Mouse (Mus musculus) spleen, postnatal 14 days (tissue): ENCODE data around the gene Prkca.

Experiments
- DNase-seq, 2 experiments: peaks; one replicate each; pipeline ENCODE4 v3.0.0; 2021 to 2022; ENCODE audit warnings: low spot score in 2 of 2

Gene Prkca

GRCm38 (mm10) chr11:108340293-108340692, 3.4 kb downstream of the Prkca start:
- DNase-seq, result no peak

DNA sequence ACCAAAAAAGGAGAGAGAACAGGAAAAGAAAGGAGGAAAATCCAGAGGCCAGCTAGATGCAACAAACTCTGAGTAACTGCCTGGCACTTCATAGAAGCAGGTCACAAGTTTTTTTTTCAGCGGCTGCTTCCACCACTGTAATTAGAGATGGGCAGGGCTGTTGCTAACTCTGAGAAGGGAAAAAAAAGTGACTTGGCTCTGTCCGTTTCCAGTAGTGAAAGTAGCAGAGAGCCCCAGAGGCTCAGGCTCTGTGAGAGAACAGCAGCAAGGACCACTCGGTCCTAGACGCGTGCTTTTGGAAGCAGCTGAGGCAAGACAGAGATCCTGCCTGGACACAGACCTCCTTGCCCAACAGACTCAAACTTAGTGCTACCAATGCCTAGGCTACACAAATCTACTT, 7.3 kb downstream of the Prkca start:
- no peak for DNase-seq

- no peak for DNase-seq
These were observed 8.2 kb downstream of the Prkca start for GRCm38 (mm10) chr11:108335536-108335935.

DNA sequence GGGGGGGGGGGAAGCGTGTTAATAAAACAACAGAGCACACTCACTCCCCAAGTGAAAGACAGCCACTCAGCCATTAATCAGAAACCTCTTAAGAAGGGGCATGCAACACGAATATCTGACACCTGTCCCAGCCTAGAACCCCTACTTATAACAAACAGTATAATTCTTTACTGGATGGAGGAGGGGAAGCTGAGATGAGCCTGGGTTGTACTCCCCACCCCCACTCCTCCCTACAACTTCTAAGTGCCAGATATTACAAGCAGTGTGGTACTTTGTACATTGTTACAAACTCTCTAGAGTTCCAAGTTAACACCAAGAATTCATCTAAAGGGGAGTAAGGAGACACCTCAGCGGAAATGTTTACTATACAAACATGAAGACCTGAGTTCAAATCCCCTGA, 9.1 kb downstream of the Prkca start:
- no peak for DNase-seq

DNA sequence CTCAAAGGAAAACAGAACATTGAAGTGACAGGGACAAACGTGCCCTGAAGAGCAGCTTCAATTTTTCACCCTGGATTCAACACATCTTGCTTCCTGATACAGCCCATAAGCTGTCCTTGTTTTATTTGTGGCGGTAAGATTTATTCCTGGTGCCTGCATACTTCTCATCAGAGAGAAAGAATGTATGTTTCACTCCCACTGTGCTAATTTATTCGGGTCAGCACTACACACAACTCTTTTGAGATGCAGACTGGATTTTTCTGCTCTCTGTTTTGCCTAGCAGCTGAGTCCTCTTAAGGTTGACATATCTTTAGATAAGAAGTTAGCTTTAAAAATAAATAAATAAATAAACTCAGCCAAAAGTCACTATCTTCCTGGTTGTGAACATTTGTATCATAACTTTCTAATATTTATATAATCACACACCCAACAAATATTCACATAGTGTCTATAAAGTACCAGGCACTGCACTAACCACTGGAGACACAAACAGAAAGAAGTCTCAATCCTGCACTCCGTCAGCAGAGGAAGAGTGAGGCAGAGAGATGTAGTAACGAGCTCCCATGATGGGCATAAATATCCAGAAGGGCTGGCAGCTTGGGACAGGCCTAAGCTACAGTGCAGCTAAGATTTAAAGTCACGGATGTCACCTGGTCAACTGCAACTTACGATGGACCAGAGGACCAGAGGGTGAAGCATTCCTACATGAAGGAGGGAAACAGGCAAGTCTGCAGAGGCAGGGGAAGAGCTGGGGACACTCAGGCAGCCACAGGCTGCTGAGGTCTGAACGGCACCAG, 9.9 kb downstream of the Prkca start:
- DNase-seq, result no peak

GRCm38 (mm10) chr11:108333006-108333405, 10.7 kb downstream of the Prkca start:
- DNase-seq, result no peak

DNA sequence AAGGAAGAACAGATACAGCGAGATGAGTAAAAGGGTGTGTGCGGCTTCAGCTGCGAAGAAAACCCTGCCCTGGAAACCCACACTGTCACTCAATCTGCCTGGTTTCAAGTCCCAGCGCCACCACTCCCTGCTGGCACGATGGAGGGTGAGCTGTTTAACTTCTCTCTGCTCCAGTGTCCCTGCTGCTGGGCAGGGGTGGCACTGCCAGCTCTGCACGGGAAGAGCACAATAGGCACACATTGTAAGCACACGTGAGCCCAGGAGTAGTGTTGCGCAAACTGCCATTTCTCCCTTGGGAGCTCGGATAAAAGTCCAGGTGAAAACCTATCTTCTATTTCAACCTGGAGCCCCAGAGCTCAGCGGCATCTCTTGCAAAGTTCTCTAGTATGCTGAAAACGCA, 12.9 kb downstream of the Prkca start:
- DNase-seq, result no peak

GRCm38 (mm10) chr11:108325943-108326342, 17.8 kb downstream of the Prkca start:
- no peak for DNase-seq

GRCm38 (mm10) chr11:108322156-108322555, 21.6 kb downstream of the Prkca start:
- DNase-seq, result no peak

DNA sequence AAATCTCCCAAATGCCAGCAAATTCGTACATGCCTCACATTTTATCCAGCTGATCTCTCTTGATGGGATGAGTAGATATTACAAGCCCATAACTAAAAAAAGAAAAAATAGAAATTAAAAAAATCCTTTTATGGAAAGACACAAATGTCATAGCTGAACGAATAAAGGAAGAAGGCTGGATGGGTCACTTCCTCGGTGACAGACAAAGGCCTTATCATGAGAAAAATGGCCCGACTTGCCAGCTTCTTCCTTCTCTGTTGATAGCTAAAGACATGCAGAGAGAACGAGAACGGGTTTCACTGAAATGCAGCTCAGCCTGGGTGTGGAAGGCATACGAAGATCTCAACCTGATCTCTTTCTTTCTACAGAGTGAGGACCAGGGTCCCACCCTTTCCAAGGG, 23.2 kb downstream of the Prkca start:
- no peak for DNase-seq

DNA sequence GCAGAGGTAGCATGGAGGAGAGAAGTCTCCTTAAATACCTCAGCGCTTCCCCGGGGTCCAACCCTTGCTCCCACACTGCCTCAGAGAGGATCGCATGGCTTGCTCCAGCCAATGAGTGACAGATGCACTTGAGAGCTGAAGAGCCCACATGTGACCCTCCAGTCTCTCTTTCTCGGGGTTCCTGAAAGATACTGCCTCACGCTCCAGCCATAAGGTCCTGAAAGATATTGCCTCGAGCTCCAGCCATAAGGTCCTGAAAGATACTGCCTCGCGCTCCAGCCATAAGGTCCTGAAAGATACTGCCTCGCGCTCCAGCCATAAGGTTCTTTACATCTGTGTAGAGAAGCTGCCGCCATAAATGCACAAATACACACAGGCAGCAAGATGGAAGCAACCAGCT, 24.6 kb downstream of the Prkca start:
- DNase-seq, result no peak

DNA sequence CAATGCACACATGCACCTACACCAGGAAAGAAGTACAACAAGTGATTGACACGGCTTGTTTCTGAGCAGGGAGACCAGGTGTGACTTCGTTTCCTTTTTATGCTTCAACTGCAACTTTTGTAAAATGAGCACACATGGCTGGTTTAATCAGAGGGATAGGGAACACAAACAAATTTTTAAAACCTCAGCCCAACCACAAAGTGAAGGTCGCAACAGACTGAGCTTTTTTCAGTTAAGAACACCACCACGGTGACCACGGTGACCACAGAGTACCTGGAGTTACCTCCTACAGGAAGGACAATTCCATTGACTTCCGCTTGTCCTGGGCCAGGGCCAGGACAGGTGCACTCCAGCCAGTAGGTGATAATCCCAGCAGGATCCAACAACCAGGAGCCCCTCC, 25.9 kb downstream of the Prkca start:
- no peak for DNase-seq

DNA sequence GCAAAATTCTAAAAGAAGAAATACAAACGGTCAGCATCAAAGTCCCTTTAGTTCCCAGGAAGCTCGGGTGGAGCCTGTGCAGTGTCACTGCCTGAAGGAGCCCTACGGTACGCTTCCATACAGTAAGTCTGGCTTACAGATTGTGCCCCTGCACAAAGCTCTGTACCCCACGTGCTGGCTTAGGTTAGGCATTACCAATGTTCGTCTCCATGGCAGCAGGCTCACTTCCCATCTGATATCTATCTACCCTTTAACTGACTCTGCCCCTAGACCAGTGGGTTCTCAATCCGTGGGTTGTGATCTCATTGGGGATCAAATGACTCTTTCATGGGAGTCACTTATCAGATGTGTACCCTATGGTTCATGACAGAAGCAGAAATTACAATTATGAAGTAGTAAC, 28.0 kb downstream of the Prkca start:
- no peak for DNase-seq

- no peak for DNase-seq
These were observed 31.2 kb downstream of the Prkca start for GRCm38 (mm10) chr11:108312516-108312915.

DNA sequence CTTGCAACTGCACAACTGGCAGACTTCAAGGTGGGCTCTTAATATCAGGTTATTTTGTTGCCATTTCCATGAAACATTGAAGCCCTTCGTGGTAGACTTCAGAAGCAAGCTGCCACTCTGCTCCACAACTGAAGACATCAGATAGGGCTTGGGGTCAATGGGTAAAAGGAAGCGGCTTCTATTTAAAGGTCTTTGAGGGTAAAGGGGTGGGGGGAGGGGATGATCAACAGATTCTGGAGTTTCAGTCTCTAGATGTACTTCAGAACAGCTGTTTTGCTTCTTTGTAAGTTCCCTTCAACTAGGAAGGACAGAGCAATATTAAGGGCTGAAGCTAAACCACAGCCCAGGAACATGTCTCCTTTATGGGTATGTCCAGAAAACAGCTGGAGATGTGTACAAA, 31.8 kb downstream of the Prkca start:
- DNase-seq, result no peak

DNA sequence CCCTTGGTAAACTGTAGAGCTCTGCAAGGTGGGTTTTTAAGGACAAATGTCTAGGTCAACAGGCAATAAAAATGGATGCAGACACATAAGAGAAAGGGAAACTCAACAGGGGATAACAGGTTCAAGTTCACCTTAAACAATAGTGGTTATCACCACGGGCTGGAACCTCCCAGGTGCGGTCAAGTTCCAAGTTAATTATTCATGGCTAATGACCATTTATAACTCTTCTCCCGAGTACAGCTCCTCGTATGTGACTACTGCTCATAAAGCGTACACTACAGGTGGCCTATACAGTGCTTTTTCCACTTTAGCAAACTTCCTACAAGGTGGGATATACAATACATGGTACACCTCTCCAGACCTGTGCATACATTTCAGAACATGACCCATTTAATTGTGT, 33.9 kb downstream of the Prkca start:
- DNase-seq, result no peak

DNA sequence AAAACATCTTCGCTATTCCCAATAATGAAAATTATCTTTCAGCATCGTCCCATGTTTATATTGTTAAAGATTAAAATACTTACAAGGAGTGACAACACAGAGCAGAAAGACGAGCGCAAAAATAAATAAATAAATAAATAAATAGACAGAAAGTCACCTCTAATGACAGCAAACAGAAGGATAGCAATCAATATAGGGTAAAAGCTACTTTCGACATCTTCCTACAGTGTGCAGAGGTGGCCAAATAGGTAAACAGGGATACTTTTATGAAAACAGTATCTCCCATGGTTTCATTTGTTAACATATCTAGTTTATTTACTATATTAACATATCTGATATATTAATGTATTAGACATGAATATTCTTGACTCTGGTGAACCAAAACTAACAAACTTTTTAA, 35.5 kb downstream of the Prkca start:
- DNase-seq, result no peak

DNA sequence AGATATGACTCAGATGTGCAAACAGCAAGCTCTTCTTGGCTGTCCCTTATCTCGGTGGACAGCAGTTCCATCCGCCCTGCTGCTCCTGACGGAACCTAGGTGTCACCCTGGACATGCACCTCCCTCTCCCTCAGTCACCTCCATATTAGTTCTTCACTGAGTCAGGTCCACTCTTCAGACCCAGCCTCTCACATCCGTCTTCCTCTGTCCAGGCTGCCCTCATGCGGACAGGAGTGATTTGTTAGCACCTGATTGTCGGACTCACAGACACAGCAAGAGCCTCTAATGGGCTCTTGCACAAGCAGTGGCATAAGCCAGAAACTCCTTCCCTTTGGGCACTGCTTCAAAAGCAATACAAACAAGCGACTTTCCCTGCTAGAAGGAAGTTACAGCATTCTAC, 36.5 kb downstream of the Prkca start:
- no peak for DNase-seq

- DNase-seq, result no peak
These were observed 39.9 kb downstream of the Prkca start for GRCm38 (mm10) chr11:108303787-108304186.

DNA sequence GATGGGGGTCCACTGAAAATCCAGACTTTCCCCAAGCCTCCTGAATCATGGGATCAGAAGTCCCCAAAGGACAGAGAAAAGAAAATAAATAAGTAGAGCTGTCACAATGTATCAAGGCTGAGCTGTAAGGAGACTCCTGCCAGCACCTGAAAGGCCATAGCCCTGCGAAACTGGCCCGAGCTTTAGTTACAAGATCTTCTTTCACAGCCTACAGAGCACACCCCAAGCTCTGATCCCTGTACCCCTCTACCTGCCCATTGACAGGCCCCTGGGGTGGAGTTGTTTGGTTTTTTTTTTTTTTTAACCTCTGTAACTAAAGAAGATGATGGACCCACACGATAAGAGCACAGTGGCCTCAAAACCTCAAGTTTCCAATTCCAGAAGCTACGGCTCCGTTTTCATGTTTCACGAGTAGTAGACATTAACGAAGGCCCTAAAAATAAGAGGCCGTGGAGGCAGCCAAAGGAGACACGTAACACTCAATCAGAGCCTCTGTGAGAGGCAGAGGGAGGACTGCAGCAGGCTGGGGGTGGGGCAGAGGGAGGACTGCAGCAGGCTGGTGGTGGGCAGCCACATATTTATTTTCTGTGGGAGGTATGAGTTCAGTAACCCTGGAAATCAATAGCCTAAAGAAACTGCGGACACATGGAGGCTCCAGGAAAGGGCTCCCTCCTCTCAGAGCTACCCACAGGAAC, 41.8 kb downstream of the Prkca start:
- DNase-seq, result no peak

- DNase-seq, result no peak
These were observed 42.7 kb downstream of the Prkca start for GRCm38 (mm10) chr11:108301036-108301435.

GRCm38 (mm10) chr11:108300443-108300842, 43.3 kb downstream of the Prkca start:
- DNase-seq, result no peak

- no peak for DNase-seq
These were observed 43.8 kb downstream of the Prkca start for GRCm38 (mm10) chr11:108299913-108300312.
